In the genomic region with DNA sequence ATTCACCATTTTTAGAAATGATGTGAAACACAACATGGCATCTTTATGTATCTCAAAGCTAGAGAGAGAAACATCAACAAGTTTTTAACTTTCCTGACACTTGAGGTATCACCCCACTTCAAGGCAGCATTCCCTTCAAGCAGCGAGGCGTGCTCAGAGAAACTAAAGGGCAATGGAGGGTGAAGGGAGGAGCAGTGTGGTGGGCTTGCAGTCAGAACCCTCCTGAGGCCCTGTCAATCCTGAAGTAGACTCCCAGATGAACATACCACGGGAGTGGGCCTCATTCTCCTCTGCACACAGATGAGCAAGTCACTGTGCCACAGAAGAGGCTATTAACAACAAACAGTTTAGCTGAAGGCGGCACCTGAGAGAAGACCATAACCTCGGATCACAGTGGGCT, we compare ENCODE assay signal across 27 mouse cellular contexts.
"Had no signal": no experiment of that assay in that cellular context is flagged by ENCODE, and none has a peak within 500 bp of the region (broad histone marks: within the 10 kb centered on the region; RNA-seq: fewer than 3 reads in every experiment).

No protein-coding gene starts in this region.

- H3K4me2 ChIP-seq: heart, embryonic 11.5 days; heart, embryonic 13.5 days; heart, embryonic 15.5 days; hindbrain, embryonic 12.5 days; hindbrain, embryonic 14.5 days; intestine, embryonic 15.5 days; limb, embryonic 12.5 days; liver, embryonic 11.5 days; liver, embryonic 13.5 days; liver, embryonic 15.5 days had no signal

- H3K9me3 ChIP-seq: heart, embryonic 13.5 days; heart, embryonic 15.5 days; hindbrain, embryonic 10.5 days; hindbrain, embryonic 12.5 days; intestine, embryonic 15.5 days; limb, embryonic 10.5 days; limb, embryonic 12.5 days; liver, embryonic 13.5 days; liver, embryonic 15.5 days had no signal

- H3K9ac ChIP-seq: heart, embryonic 13.5 days; heart, embryonic 15.5 days; hindbrain, embryonic 12.5 days; hindbrain, embryonic 14.5 days; intestine, embryonic 15.5 days; limb, embryonic 12.5 days; liver, embryonic 13.5 days; liver, embryonic 15.5 days; liver, postnatal 0 days had no signal

- H3K4me1 ChIP-seq: heart, embryonic 15.5 days; intestine, embryonic 15.5 days; limb, embryonic 10.5 days; limb, embryonic 12.5 days; liver, embryonic 13.5 days; liver, embryonic 15.5 days had no signal

- ATAC-seq: forebrain, embryonic 16.5 days; hindbrain, embryonic 16.5 days; inflammation-experienced regulatory T-cells, adult 6 months; intestine, embryonic 15.5 days; intestine, postnatal 0 days; liver, postnatal 0 days had no signal

- H3K27me3 ChIP-seq: heart, embryonic 13.5 days; heart, embryonic 15.5 days; hindbrain, embryonic 12.5 days; intestine, embryonic 15.5 days; liver, embryonic 13.5 days; liver, embryonic 15.5 days had no signal

- DNase-seq: gastrocnemius, adult 2 months; gastrocnemius, postnatal 10 days; gastrocnemius, postnatal 25 days; heart, adult 2 months; heart, postnatal 4 days; kidney, adult 18-20 months; kidney, postnatal 36 days; liver; liver, embryonic 13.5 days; liver, postnatal 0 days had no signal

- H3K36me3 ChIP-seq: heart, embryonic 13.5 days; heart, embryonic 15.5 days; hindbrain, embryonic 10.5 days; hindbrain, embryonic 12.5 days; intestine, embryonic 15.5 days; limb, embryonic 10.5 days; limb, embryonic 12.5 days; liver, embryonic 13.5 days; liver, embryonic 15.5 days had no signal

- H3K27ac ChIP-seq: gastrocnemius, adult 2 months; heart, adult 2 months; heart, embryonic 13.5 days; heart, embryonic 15.5 days; hindbrain, embryonic 10.5 days; hindbrain, embryonic 12.5 days; hindbrain, embryonic 14.5 days; intestine, embryonic 15.5 days; layer of hippocampus, adult 2 months; left cerebral cortex, adult 2 months; limb, embryonic 10.5 days; limb, embryonic 12.5 days; liver, embryonic 13.5 days; liver, embryonic 15.5 days had no signal

- H3K4me3 ChIP-seq: gastrocnemius, adult 2 months; heart, adult 2 months; heart, embryonic 13.5 days; heart, embryonic 15.5 days; hindbrain, embryonic 10.5 days; hindbrain, embryonic 12.5 days; intestine, embryonic 15.5 days; layer of hippocampus, adult 2 months; left cerebral cortex, adult 2 months; limb, embryonic 10.5 days; limb, embryonic 12.5 days; liver, embryonic 13.5 days; liver, embryonic 15.5 days had no signal
